Mouse (Mus musculus): ENCODE results near the gene Rasal1.

Gene Rasal1

DNA sequence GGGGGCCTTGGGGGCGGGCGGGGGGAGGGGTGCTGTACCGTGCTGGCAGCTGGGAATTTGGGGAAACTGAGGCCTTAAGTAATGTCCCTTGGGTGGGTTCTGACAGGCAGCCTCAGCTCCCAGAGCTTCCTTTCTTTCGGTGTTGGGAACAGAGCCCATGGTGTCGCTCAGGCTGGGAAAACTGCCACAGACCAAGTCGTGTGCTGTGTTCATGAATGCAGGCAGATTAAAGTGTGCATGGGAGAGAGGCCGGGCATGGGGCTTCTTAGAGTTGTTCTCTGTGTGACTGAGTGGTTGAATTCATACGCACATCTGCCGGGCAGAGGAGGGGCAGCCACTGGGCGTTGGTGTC is 26.8 kb upstream of the Rasal1 start:
- no peak for DNase-seq (ENCODE audit: low read depth, low spot score)

DNA sequence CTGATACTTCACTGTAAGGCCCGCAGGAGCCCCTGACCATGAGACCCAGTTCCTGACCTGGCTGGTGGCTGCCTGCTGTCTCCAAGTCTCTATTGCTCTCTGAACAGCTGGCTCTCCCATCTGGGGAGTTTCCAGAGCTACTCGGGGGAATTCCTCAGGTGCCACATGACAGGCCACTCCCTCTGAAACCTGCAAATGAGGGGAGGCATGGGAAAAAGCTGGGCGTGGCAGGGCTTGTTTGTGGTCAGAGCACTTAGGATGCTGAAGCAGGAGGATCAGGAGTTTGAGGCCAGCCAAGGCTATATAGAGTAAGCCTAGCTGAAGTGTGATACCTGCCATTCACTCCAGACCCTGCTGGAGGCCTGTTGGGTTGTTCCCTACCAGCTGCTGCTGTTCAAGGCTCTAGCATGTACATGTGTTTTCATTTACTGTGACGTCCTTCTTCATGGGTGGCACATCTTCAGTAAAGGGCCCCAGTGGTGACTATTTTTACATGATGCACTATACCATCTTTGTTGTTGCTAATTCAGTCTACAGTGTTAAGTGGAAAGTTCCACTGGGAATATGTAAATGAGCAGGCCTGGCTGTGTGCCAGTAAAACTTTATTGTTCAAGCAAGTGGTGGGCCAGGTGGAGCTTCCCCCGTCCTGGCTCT is 26.3 kb upstream of the Rasal1 start:
- no peak for DNase-seq (ENCODE audit: low read depth, low spot score)

DNA sequence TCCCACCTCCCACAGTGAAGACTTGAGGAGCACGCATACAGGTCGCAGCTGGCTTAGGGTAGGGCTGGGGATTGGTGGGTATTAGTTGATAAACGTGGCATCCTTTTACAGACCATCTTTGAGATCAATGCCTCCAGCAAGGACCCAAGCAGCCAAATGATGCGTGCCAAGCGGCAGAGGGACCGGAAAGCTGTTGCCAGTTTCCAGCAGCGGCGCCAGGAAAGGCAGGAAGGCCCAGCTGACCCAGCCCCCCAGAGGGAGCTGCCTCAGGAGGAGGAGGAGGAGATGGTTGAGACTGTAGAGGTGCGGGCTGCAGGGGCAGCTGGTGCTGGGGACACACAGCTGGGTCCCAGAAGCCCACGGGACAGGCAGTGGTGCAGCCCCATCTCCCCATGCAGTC is 24.2 kb upstream of the Rasal1 start:
- DNase-seq (ENCODE audit: low read depth, low spot score): no peak

DNA sequence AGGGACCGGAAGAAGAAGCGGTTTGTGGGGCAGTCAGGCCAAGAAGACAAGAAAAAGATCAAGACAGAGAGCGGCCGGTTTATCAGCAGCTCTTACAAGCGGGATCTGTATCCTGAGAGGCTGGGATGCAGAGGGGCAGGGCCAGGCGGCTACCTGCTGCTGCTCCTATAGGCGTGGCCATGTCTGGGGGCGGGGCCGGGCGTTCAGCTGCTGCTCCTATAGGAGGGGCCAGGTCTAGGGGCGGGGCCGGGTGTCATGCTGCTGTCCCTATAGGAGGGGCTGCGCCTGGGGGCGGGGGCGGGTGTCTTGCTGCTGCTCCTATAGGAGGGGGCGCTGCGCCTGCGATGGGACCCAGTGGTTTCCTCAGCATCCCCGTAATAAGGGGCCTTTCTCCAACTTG is 22.2 kb upstream of the Rasal1 start:
- no peak for DNase-seq (ENCODE audit: low read depth, low spot score)

DNA sequence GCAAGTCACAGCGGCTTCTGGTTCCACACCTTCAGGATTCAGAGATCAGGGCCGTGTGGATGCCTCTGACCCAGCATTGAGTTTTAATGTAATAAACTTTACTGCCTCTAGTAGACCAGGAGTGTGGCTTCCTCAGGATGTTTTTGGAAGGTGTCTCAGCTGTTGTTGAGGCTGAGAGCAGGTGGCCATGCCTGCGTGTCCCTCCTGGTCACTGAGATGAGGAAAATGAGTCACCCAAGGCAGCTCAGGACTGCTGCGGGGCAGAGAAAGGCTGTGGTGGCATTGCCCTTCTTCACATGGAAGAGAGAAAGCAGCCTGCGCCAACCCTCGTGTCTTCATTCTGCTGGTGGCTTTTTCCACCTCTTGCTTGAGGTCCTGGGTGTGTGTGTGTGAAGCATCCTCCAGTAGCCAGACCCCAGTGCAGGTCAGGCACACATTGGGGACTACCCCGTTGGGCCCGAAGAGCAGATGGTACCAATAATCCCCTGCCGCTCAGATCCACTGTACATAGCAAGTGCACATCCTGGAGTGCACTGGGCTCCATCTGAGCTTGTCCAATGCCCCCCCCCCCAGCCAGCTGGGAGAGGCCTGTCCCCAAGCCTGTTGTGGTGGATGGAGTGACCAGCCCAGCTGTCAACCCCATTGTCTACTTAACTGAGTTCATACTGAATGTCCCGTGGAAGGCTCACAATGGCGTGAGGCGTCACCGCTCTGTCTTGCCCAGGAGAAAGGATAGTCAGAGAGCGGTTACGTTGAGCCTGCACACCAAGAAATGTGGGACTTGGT is 20.9 kb upstream of the Rasal1 start:
- DNase-seq (ENCODE audit: low read depth, low spot score): no peak

DNA sequence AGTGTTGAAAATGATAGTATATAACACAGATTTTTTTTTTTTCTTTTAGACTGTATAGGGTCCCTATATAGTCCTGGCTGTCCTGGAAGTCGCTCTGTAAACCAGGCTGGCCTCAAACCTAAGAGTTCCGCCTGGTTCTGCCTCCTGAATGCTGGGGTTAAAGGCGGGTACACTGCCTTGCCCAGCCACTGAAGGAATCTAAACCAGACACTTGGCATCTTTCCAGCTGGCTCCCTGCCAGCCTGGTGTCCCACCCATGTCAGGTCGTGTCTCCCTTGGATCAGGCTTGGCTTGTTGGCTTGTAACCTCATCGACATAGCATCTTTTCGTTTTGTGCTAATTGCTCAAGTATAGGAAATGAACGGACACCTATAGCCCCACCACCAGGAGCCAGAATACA is 20.0 kb upstream of the Rasal1 start:
- DNase-seq (ENCODE audit: low read depth, low spot score): no peak

DNA sequence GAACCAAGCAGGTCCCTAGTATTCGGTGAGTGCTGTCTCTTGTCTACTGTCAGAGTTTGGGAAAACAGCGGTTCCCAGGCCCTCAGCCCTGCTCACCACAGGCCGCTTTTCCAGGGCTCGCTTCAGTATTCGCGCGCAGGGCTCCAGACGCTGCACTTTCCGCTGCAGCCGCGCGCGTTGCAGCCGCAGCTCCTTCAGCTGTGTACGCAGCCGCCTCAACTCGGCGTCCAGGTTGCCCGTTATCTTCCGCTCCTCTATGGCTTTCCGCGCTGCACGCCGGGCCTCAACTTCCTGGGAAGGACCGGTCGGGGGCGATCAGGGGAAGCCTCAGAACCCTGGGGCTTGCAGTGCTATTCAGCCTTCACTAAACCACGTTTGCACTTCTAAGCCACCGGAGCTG is 17.5 kb upstream of the Rasal1 start:
- no peak for DNase-seq (ENCODE audit: low read depth, low spot score)

DNA sequence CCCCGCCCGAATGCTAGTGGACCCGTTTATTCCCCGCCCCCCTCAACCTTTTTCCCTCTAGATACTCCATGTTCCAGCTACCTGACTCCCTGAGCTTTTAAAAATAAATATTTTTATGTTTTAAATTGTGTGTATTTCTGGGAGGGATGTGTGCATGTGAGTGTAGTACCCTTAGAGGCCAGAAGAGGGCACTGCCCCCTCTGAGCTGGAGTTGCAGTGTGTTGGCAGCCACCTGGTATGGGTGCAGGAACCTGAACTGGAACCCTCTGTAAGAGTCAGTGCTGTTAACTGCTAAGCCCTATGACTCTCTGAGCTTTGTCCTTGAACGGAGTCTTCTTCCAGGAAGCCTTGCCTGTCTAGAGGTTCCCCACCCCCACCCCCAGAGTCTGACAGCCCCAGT is 16.7 kb upstream of the Rasal1 start:
- no peak for DNase-seq (ENCODE audit: low read depth, low spot score)

DNA sequence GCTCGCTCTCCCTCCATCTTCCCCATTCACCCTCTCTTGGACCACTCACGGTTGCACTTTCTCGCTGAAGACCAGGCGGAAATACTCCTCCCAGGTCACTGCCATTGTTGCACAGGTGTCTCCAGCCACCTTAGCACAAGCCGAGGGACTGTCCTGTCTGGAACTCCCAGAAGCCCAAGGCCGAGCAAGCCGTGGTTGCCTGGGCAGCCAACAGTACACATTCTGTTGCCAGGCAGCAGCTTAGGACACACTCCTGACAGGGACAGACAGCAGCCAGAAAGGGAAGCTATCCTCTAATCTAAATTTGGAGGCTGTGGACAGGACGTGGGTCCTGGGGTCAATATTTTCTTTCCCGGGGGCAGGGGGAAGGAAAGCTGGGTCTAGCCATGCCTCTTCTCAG is 14.5 kb upstream of the Rasal1 start, which contains the start of gene Cfap73:
TSS of gene Cfap73 (minus strand) at position 105 of the 400 bp plus-strand sequence.
- no peak for DNase-seq (ENCODE audit: low read depth, low spot score)

DNA sequence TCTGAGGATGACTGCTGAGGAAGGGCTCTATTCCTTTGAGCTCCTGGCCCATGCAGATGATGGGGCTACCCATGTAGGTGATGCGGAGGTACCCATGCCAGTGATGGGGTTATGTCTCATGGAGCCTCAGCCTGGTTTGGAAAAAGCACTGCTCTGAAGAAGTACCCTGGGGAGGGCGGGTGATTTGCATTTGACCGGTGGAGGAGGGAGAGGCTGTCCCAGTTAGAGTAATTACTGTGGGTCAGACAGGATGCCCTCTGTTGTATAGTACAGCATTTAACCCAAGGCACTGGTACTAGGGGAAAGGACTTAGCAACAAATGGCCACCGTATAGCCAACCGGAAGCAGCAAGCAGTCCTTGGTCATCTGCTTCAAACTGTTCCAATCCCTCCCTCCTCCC is 13.8 kb upstream of the Rasal1 start:
- DNase-seq (ENCODE audit: low read depth, low spot score): no peak

DNA sequence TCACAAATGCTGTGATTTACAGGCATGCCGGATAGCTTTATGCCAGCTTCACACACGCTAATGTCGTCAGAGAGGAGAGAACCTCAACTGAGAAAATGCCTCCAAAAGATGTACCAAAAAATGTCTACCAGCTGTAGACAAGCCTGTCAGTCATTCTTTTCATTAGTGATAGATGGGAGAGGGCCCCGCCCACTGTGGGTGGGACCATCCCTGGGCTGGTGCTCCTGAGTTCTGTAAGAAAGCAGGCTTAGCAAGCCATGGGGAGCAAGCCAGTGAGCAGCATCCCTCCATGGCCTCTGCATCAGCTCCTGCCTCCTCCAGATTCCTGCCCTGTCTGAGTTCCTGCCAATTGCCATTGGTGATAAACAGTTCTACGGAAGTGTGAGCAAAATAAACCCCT is 13.0 kb upstream of the Rasal1 start:
- no peak for DNase-seq (ENCODE audit: low read depth, low spot score)

DNA sequence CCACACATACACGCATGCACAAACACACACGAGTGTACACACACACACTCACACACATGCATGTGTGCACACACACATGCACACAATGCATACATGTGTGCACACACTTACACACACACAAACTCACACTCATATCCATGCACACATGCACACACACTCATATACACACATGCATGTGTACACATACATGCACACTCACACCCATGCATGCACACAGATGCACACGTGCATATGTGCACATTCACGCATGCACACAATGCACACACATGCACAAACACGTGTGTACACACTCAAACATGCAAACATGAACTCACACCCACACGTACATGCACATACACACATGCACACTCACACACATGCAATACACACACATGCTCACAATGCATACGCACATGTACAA is 8.5 kb upstream of the Rasal1 start:
- no peak for DNase-seq (ENCODE audit: low read depth, low spot score)

DNA sequence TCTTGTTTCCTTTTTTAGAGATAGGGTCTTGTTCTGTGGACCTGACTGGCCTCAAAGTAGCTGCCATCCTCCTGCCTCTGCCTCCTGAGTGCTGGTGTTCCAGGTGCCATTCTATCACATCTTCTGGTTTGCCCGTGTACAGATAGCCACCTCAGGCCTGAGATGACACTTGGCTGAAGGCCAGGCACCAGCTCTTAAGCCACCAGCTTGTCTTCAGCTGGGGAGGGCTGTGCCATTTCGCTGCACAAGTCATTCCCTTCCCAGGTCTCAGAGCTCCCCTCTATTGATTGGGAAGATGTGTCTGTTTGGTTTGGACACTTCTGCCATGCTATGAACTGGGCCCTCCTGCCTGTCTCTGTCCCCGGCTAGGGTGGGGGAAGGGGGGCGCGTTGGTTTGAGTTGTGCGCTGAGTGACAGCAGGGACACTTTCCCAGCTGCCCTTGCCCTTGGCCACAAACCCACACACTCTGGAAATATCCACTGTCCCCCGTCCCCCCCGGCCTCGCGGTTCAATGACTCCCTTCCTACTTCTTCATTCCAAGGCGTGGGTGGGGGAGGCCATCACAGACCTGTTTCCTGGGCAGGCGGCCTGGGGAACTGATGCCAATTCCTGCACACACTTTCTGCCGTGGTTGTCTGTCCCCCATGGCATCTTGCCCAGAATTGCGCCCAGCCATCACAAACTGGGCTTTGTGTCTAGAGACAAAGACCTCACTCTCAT is 5.1 kb upstream of the Rasal1 start:
- no peak for DNase-seq (ENCODE audit: low read depth, low spot score)

DNA sequence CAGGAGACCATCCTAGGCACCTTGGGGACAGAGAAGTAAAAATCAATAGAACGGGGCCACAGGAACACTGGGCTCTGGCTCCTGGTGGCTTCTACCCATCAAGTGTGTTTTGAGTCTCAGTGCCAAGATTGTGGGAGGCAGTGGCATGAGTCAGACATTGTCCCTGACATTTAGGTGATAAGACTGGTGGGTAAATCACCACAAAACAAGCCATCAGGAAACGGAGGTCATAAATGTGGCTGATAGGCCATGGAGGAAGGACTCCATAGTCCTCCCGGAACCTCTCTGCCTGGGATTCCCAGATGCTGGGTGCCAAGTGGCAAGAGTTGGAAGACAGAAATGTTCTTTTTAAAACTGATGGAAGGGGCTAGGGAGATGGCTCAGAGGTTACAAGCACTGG is 4.4 kb upstream of the Rasal1 start:
- no peak for DNase-seq (ENCODE audit: low read depth, low spot score)

DNA sequence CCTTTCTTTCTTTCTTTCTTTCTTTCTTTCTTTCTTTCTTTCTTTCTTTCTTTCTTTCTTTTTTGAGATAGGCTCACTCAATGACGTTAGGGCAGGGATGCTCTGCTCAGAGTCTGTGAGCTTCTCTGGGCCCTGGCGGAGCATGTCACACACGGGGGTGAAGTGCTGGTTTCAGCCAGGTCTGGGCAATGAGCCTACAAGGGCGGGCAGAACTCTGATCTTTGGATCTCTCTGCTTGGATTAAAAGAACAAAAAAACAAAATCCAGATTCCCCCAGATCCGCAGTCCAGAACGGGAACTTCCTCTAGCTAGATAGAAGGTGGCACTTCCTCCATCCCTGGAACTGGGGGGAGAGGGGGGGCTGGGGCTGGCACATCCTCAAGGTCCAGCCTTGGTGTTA is 2.8 kb upstream of the Rasal1 start:
- DNase-seq (ENCODE audit: low read depth, low spot score): no peak

DNA sequence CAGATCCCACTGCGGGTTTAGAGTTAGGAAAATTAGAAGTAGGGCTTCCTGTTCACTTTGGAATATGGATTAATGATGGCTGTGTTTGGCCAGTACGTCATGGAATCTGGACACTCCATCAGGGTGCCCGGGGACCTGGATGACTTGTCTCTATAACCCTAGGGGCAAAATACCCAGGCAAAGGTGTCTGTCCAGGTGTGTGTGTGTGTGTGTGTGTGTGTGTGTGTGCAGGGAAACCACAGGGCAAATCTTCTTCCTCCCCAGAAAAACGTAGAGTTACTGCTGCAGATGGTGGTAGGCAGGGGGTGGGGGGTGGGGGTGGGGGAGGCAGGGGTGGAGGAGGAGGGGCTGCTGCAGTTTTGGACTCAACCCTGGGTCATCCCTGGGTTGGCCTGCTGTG is 1.3 kb upstream of the Rasal1 start:
- DNase-seq (ENCODE audit: low read depth, low spot score): no peak

DNA sequence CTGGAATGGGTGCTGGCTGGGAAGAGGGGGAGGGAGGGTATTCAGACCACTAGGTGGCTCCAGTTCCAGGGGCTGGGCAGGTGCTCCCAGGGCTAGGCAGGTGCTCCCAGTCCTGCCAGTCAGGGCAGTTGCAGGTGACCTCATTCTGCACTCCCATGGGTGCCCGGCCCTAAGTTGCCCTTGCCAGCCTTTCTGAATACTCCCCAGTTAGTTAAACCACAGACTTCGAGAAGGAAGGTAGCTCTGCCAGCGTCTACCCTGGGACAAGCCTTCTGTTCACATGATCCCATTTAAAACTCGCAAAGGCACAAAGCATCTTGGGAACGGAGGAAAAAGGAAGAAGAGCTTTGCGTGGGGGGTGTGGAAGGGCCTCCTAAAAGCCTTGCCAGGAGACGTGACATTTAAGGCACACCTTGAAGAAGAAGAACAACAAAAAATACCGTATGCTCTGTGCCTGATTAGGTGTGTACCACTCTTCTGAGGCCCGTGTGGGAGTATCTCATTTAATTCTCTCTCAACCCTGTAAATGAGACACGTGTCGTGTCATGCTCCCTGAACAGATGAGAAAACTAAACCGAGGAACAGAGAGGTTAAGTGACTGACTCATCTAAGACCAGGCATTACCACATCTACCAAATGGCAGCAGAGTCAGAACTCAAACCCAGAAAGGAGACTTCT is 659 bp upstream of the Rasal1 start:
- no peak for DNase-seq (ENCODE audit: low read depth, low spot score)

DNA sequence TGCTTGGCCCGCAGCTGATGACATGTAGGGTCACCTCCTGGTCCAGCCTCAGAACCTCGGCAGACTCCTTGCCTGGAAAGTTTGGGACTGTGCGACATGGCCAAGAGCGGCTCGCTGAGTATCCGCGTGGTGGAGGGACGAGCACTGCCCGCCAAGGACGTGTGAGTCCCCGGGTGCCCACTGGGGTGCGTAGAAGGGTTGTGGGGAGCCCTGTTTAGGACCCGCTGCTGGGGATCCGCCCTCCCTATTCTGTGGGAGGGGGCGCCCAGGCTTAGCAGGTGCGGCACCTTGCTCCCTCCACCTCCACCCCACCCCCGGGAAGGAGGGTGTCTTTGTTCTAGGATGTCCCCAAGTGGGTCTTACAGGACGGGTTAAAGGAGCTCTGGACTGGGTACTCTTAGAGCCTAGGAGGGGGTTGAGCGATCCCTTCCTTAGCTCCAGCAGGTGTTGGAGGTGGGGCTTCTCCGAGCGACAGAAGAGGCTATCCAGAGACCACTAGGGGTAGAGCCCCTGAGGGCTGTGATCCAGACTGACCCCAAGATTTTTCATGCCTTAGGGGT is 842 bp downstream of the Rasal1 start:
- no peak for DNase-seq (ENCODE audit: low read depth, low spot score)

DNA sequence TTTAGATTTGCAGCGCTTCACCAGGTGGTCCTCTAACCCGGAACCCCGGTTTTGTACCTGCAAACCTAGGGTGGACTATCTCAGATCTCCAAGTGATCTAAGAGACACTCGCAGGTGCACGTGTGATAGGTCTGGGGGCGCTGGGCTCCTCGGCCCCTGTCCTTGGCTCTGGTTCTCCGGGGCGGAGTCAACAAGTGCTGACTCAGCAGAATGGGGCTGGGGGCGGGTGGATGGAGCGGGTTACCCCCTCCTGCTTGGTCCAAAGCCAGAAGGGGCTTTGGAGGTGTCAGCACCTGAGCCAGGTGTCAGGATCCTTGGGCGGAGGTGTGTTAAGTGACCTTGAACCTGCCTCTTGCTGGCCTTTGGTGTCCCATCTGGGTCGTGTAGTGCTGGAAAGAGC is 1.3 kb downstream of the Rasal1 start:
- no peak for DNase-seq (ENCODE audit: low read depth, low spot score)

DNA sequence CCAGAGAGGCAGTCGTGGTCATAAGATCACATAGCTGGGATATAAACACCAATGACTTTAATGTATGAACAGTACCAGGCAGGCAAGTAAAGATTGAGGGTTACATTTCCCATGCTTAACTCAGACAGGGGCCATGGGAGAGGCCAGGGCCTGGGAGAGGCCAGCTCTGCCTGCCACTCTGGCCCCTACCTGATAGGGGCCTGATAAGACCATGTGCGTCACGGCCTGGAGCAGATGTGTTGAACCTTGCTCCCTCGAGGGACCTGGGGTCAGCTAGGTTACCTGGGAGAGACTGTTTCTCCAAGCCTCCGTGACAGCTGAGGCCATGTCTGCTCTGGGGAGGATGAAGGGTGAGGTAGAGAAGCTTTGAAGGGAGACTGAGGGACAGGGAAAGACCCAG is 2.6 kb downstream of the Rasal1 start:
- DNase-seq (ENCODE audit: low read depth, low spot score): no peak

DNA sequence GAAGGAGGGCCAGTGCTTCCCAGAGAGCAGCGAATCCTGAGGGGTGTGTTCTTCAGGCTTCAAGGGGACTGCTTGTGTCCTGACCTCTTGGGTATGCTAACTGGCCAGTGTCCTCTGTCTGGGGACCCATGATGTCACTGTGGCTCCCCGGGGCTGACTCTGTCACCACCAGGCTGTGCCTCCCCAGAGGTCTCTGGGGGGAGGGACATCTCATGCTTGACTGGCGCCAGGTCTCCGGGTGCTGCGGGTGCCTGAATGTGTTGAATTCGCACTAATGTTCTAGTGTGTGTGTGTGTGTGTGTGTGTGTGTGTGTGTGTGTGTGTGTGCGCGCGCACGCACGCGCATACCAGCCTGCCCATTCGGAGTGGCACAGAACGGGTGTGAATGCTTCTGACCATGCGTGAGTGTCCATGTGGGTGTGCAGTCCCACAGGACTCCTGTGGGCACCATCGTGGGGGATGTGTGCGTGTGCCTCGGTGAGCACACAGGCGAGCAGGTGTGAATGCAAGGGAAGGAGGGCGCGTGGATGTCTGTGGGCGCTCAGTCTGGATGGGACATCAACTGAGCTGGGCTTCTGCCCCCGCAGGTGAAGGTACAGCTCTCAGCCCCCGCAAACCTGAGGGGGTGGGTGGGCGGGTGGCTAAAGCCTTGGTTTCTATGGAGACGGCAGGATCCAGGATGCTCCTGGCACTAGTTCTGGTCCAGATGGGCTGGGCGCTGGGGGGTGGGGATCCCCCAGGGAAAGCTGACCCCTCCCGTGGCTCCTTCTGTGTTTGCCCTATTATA is 4.5 kb downstream of the Rasal1 start:
- DNase-seq (ENCODE audit: low read depth, low spot score): no peak

Data from brain, embryonic 18.5 days (tissue).